Mouse (Mus musculus): ENCODE data around the gene B4gat1. TPM values are rescaled to one million over a fixed set of nuclear protein-coding genes. Genes with fewer than 3 reads are reported as not detected.
"Not testable (repeated sequence)": the region's sequence is repeated elsewhere in the genome, so short reads cannot be mapped to it uniquely, and the experiment has no call there.

The B4gat1 gene
- polyA plus RNA-seq, 1 experiment = 49.8 TPM

DNA sequence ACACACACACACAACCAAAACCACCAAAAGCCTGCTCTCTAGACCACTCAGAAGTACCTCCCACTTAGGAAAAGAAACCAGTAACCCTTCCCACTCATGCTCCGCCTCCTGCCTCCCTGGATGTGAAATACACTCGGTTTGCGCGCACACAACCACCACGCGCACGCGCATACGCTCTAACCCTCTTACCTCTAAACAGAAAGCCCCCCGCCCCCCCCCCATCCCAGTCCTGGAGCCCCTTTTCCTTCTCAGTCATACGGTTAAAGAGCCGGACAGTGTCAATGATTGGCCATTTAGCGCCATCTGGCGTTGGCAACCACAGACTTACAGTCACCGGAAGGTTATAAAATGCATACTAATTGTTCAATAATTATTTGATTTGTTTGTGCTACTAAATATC is 34.4 kb downstream of the B4gat1 start:
- peak; percentile 87 for DNase-seq (ENCODE audit: low read depth)
- TF ChIP-seq POLR2A (IDR thresholded peaks at IDR 0.05; ENCODE audit: borderline replicate concordance, extremely low read depth, insufficient read depth, insufficient read length, poor library complexity, severe bottlenecking) = no peak
- peak; percentile 69; the same call in 1 of the 2 replicates for TF ChIP-seq CTCF (IDR thresholded peaks at IDR 0.05; ENCODE audit: borderline replicate concordance, extremely low read depth, insufficient read depth, insufficient read length)

DNA sequence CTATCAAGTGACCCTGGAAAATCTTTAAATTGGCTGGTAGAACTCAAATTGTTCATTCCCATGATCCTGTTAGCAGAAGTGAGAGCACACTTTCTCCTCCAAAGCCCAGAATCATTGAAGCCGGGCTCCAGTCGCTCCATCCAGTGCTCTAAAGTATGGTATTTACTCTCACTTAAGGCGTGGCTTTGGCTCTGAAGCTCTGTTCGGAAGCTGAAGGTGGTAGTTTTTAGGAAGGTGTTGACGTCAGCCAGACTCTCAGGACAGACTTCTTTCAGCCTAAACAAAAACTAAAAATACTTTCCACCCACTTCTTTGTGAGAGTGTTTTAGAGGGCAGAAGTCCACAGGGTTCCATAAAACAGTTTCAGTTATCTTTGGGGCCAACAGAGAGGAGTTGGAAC is 34.9 kb downstream of the B4gat1 start:
- no peak for DNase-seq (ENCODE audit: low read depth)
- no peak for TF ChIP-seq CTCF (IDR thresholded peaks at IDR 0.05; ENCODE audit: borderline replicate concordance, extremely low read depth, insufficient read depth, insufficient read length)
- TF ChIP-seq POLR2A (IDR thresholded peaks at IDR 0.05; ENCODE audit: borderline replicate concordance, extremely low read depth, insufficient read depth, insufficient read length, poor library complexity, severe bottlenecking) = no peak

DNA sequence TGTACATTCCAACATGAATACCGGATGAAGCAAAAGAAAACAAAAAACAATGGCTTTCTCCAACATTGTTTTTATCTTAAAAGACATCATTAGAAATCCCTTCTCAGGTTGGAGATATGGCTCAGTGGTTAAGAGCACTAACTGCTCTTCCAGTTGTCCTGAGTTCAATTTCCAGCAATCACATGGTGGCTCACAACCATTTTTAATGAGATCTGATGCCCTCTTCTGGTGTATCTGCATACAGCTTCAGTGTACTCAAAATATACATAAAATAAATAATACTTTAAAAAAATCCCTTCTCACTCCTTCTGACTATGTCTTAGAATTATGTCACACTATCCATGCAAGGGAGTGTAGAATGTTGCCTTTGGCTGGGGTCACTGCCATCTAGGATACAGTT is 40.7 kb downstream of the B4gat1 start:
- DNase-seq (ENCODE audit: low read depth) = no peak
- no peak for TF ChIP-seq CTCF (IDR thresholded peaks at IDR 0.05; ENCODE audit: borderline replicate concordance, extremely low read depth, insufficient read depth, insufficient read length)
- TF ChIP-seq POLR2A (IDR thresholded peaks at IDR 0.05; ENCODE audit: borderline replicate concordance, extremely low read depth, insufficient read depth, insufficient read length, poor library complexity, severe bottlenecking) = no peak

- TF ChIP-seq CTCF (IDR thresholded peaks at IDR 0.05; ENCODE audit: borderline replicate concordance, extremely low read depth, insufficient read depth, insufficient read length) (no peak), POLR2A (IDR thresholded peaks at IDR 0.05; ENCODE audit: borderline replicate concordance, extremely low read depth, insufficient read depth, insufficient read length, poor library complexity, severe bottlenecking) (no peak)
- DNase-seq (ENCODE audit: low read depth) = no peak
Observed at GRCm38 (mm10) chr19:5082005-5082404, 43.4 kb downstream of the B4gat1 start.

DNA sequence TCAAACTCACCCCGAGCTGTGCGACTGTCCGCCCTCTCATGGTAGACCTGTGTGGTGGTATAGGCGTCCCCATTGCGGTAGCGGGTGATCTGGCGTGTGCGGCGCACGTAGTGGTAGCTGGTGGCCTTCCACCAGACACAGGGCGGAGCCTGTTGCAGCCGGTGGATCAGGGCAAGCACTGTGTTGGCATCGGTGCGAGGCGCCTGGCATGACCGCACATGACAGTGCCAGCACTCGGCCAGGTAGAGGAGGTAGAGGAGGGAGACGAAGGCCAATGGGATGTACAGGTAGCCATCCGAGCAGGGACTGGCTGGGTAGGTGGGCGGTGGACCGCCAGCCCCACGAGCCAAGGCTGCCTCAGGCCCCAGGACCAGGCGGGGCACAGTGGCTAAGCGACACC is 44.0 kb downstream of the B4gat1 start:
- DNase-seq (ENCODE audit: low read depth) = no peak

GRCm38 (mm10) chr19:5083961-5084833 is 45.6 kb downstream of the B4gat1 start:
- TF ChIP-seq CTCF (IDR thresholded peaks at IDR 0.05; ENCODE audit: borderline replicate concordance, extremely low read depth, insufficient read depth, insufficient read length) = no peak
- no peak for TF ChIP-seq POLR2A (IDR thresholded peaks at IDR 0.05; ENCODE audit: borderline replicate concordance, extremely low read depth, insufficient read depth, insufficient read length, poor library complexity, severe bottlenecking)
- no peak for DNase-seq (ENCODE audit: low read depth)

More for the DNA sequence above, 44.0 kb downstream of the B4gat1 start:
- TF ChIP-seq POLR2A (IDR thresholded peaks at IDR 0.05; ENCODE audit: borderline replicate concordance, extremely low read depth, insufficient read depth, insufficient read length, poor library complexity, severe bottlenecking) (no peak), CTCF (IDR thresholded peaks at IDR 0.05; ENCODE audit: borderline replicate concordance, extremely low read depth, insufficient read depth, insufficient read length) (no peak)

DNA sequence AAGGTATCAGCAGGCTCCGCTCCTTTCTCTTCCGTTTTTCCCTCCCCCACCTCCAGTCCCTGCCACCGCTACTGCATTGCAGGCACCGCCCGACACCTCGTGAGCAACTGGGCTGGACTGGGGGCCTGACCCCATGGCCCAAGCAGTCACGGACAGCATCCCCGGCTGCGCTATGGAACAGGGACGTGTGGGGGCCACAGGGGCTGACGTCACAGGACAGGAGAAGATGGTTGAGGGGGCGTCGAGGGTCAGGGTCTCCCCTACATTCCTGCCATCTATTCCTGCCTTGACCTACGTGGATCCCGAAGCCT is 46.2 kb downstream of the B4gat1 start:
- no peak for DNase-seq (ENCODE audit: low read depth)
- TF ChIP-seq POLR2A (IDR thresholded peaks at IDR 0.05; ENCODE audit: borderline replicate concordance, extremely low read depth, insufficient read depth, insufficient read length, poor library complexity, severe bottlenecking) (no peak), CTCF (IDR thresholded peaks at IDR 0.05; ENCODE audit: borderline replicate concordance, extremely low read depth, insufficient read depth, insufficient read length) (no peak)

DNA sequence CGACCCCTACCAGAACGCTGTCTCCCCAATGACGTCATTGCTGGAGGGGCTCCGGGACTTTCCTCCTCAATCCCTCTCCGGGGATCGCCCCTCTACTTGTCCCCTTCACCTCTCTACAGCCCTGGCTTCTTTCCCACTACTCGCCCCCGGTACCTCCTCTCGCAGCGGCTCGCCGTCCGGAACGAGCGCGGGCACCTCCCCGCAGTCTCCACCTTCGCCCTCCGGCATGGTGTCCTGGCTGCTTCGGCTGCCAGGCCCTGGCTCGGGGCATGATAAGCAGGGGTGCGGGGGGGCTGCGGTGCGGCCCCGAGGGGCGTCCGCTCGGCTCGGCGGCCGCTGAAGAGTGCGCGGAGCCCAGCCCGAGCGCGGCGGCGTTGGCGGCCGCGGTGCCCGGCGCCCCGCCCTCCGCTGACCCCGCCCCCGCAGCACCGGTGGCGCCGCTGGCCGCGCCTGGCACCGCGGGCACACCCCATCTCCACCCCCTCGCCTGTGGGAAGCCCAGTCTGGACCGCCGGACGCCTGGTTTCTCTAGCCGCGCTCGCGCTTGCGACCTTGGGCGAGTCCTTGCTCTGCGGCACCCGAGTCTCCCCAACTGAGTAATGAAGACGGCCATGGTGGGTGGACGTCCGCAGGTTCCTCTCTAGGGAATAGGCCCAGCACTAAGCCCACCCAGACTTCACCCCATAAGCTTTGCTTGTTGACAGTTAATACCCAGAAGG is 46.7 kb downstream of the B4gat1 start, which contains the start of gene Tmem151a:
Gene Tmem151a (minus strand): TSS at position 387 of the 719 bp plus-strand sequence.
- TF ChIP-seq CTCF (IDR thresholded peaks at IDR 0.05; ENCODE audit: borderline replicate concordance, extremely low read depth, insufficient read depth, insufficient read length) = no peak
- no peak for TF ChIP-seq POLR2A (IDR thresholded peaks at IDR 0.05; ENCODE audit: borderline replicate concordance, extremely low read depth, insufficient read depth, insufficient read length, poor library complexity, severe bottlenecking)
- no peak for DNase-seq (ENCODE audit: low read depth)

GRCm38 (mm10) chr19:5086533-5086932 is 47.9 kb downstream of the B4gat1 start:
- DNase-seq (ENCODE audit: low read depth) = not testable (repeated sequence)

GRCm38 (mm10) chr19:5087884-5088728 is 49.5 kb downstream of the B4gat1 start, which contains the start of gene Yif1a:
TSS of gene Yif1a (plus strand) at chr19:5088538.
- DNase-seq (ENCODE audit: low read depth) = peak; percentile 100
- peak; percentile 59 for TF ChIP-seq CTCF (IDR thresholded peaks at IDR 0.05; ENCODE audit: borderline replicate concordance, extremely low read depth, insufficient read depth, insufficient read length)
- peak; percentile 47; the same call in 1 of the 2 replicates for TF ChIP-seq POLR2A (IDR thresholded peaks at IDR 0.05; ENCODE audit: borderline replicate concordance, extremely low read depth, insufficient read depth, insufficient read length, poor library complexity, severe bottlenecking)

- DNase-seq (ENCODE audit: low read depth) = no peak
- no peak for TF ChIP-seq CTCF (IDR thresholded peaks at IDR 0.05; ENCODE audit: borderline replicate concordance, extremely low read depth, insufficient read depth, insufficient read length)
- TF ChIP-seq POLR2A (IDR thresholded peaks at IDR 0.05; ENCODE audit: borderline replicate concordance, extremely low read depth, insufficient read depth, insufficient read length, poor library complexity, severe bottlenecking) = no peak
Observed at GRCm38 (mm10) chr19:5089324-5089723, 50.7 kb downstream of the B4gat1 start.

Other genes with a start within 250 kb of the B4gat1 start
- 146 and 173 TPM in 2 replicates for gene Rbm4, start 244.9 kb upstream of the B4gat1 start, polyA plus RNA-seq (2012; rRNA removed)
- 28.7 and 57.0 TPM in 2 replicates for gene Gm21992, start 227.2 kb upstream of the B4gat1 start, polyA plus RNA-seq (2012; rRNA removed)
- gene Rbm14, start 227.2 kb upstream of the B4gat1 start, polyA plus RNA-seq (2012; rRNA removed) = 70.7 and 85.4 TPM in 2 replicates
- 42.3 and 45.1 TPM in 2 replicates for gene Ccs, start 199.5 kb upstream of the B4gat1 start, polyA plus RNA-seq (2012; rRNA removed)
- gene Ccdc87, start 199.5 kb upstream of the B4gat1 start, polyA plus RNA-seq (2012; rRNA removed) = 0.30 and 0.62 TPM in 2 replicates
- 73.6 and 85.2 TPM in 2 replicates for gene Ctsf, start 183.7 kb upstream of the B4gat1 start, polyA plus RNA-seq (2012; rRNA removed)
- 0.95 and 1.7 TPM in 2 replicates for gene Actn3, start 160.9 kb upstream of the B4gat1 start, polyA plus RNA-seq (2012; rRNA removed)
- gene Zdhhc24, start 160.2 kb upstream of the B4gat1 start, polyA plus RNA-seq (2012; rRNA removed) = 32.0 and 48.4 TPM in 2 replicates
- 18.5 and 27.6 TPM in 2 replicates for gene Bbs1, start 132.2 kb upstream of the B4gat1 start, polyA plus RNA-seq (2012; rRNA removed)
- 111 and 122 TPM in 2 replicates for gene Dpp3, start 110.5 kb upstream of the B4gat1 start, polyA plus RNA-seq (2012; rRNA removed)
- gene Peli3, start 95.7 kb upstream of the B4gat1 start, polyA plus RNA-seq (2012; rRNA removed) = 10.3 and 14.2 TPM in 2 replicates
- 70.0 and 81.9 TPM in 2 replicates for gene Mrpl11, start 76.7 kb upstream of the B4gat1 start, polyA plus RNA-seq (2012; rRNA removed)
- gene Npas4, start 48.5 kb upstream of the B4gat1 start, polyA plus RNA-seq (2012; rRNA removed) = 4.1 and 7.8 TPM in 2 replicates
- 31.1 and 34.9 TPM in 2 replicates for gene Slc29a2, start 15.0 kb upstream of the B4gat1 start, polyA plus RNA-seq (2012; rRNA removed)
- 1.9 and 2.8 TPM in 2 replicates for gene AC124502.3, start 65 bp downstream of the B4gat1 start, polyA plus RNA-seq (2012; rRNA removed)
- gene Brms1, start 2.5 kb downstream of the B4gat1 start, polyA plus RNA-seq (2012; rRNA removed) = 32.9 and 39.8 TPM in 2 replicates
- gene Rin1, start 11.7 kb downstream of the B4gat1 start, polyA plus RNA-seq (2012; rRNA removed) = 4.0 and 4.3 TPM in 2 replicates
- gene Cd248, start 29.3 kb downstream of the B4gat1 start, polyA plus RNA-seq (2012; rRNA removed) = 15.5 and 24.7 TPM in 2 replicates
- 6.8 and 10.7 TPM in 2 replicates for gene Tmem151a, start 46.7 kb downstream of the B4gat1 start, polyA plus RNA-seq (2012; rRNA removed)
- 62.8 and 63.2 TPM in 2 replicates for gene Yif1a, start 49.7 kb downstream of the B4gat1 start, polyA plus RNA-seq (2012; rRNA removed)
- gene Cnih2, start 59.7 kb downstream of the B4gat1 start, polyA plus RNA-seq (2012; rRNA removed) = 467 and 494 TPM in 2 replicates
- gene Rab1b, start 68.2 kb downstream of the B4gat1 start, polyA plus RNA-seq (2012; rRNA removed) = 195 and 205 TPM in 2 replicates
- 117 and 134 TPM in 2 replicates for gene Klc2, start 79.7 kb downstream of the B4gat1 start, polyA plus RNA-seq (2012; rRNA removed)
- gene Pacs1, start 234.3 kb downstream of the B4gat1 start, polyA plus RNA-seq (2012; rRNA removed) = 50.2 and 71.6 TPM in 2 replicates

Data from brain, embryonic 14.5 days (tissue).